Mouse (Mus musculus) right cerebral cortex, postnatal 36 days (tissue): Measurements from ENCODE around the gene Sf1.

Experiments used
- DNase-seq, 2 experiments: peaks; one replicate each; pipeline ENCODE4 v3.0.0; 2022; ENCODE audit warnings: low spot score in 2 of 2, mixed read lengths in 1 of 2

The Sf1 gene

DNA sequence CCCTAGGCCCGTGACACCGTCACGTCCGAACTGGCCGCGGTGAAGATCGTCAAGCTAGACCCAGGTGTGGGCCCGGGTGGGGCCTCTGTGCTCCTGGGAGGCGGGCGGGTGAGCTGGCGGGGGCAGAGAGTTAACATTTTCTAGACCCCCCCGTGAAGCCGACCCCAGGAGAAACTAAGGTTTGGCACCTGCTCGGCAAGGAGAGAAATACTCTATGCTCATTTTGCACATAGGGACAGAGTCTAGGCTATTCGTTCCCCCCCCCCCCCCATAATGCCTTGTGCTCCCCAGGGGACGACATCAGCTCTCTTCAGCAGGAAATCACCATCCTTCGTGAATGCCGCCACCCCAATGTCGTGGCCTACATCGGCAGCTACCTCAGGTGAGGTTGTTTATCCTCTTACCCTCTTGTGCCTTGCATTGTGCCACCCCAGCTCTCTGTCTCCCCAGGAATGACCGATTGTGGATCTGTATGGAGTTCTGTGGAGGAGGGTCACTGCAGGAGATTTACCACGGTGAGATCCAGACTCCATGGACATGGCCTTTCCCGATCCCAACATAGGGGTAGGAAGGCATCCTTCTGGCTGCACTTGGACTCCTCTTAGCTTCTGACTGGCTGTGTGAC lies 21.9 kb upstream of the Sf1 start:
- no peak for DNase-seq

DNA sequence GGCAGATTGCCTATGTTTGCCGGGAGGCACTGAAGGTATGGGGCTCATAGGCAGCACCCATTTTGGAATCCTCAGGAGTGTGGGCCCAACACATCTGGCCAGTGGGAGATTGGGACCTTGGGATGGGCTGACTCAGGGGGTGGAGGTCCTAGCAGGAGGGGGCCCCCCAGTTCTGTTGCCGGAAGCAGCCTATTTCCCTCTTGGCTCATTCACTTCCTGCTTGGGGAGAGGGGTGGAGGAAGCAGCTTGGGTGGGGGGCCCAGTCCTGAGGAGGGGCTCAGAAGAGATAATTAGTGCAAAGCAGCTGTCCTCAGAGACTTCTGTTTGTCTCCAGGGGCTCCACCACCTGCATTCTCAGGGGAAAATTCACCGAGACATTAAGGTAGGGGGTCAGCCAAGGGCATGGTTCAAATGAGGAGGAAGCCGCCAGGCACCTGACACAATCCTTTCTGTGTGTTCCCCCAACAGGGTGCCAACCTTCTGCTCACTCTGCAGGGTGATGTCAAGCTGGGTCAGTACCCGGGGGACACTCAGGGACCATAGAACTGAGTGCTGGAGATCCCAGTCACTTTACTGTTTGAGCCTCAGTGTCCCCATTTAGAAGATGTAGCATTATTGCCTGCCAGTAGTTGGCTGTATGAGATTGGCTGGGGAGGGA lies 21.1 kb upstream of the Sf1 start:
- DNase-seq: no peak

GRCm38 (mm10) chr19:6343066-6343925 lies 20.2 kb upstream of the Sf1 start:
- DNase-seq: no peak

GRCm38 (mm10) chr19:6343996-6344395 lies 19.5 kb upstream of the Sf1 start:
- DNase-seq: no peak

DNA sequence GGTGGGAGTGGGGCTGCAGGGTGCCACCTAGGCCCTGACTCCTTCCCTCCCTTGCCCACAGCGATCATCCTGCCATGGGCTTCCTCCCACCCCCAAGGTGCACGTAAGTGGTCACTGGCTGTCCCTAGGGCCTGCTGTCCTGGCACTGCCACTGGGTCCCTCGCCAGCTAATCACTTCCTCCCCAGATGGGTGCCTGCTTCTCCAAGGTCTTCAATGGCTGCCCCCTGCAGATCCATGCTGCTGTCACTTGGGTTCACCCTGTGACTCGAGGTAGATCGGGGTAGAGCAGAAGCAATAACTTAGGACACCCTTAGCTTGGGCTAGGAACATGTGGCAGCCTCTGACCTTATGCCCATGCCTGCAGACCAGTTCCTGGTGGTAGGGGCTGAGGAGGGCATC lies 17.5 kb upstream of the Sf1 start:
- no peak for DNase-seq

DNA sequence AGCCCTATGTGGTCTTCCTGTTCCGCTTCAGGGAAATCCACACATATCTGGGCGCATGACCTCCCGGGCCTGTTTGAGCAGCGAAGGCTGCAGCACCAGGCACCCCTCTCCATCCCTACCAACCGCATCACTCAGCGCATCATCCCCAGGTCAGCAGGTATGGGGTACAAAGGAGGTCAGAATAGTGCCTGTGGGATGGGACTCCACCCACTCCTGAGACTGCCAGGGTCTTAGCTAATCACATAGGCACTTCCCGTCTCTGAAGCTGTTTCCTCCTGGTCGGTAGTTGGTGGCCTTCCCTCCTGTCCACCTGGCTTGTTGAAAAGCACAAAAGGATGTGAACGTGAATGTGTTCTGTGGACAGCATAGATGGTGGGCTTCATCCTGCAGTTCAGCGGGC lies 16.8 kb upstream of the Sf1 start:
- no peak for DNase-seq

DNA sequence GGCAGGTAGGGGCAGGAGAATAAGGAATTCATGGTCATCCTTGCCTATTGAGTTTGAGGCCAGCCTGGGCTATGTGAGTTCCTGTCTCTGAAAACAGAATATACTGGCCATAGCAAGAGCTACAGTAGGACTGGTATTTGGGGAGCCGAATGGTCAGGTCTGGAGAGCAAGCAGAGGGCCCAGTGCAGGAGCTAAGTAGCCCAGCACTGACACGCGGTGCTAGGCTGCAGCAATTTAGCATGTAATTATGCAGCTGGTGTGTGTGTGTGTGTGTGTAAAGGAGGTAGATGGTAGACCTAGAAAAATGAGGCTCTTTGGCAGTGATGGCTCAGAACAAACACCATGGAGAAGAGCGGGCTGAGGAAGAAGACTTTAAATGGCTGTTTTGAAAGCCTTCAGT lies 15.9 kb upstream of the Sf1 start:
- no peak for DNase-seq

GRCm38 (mm10) chr19:6348717-6349116 lies 14.8 kb upstream of the Sf1 start:
- DNase-seq: no peak

- DNase-seq: no peak
Observed at GRCm38 (mm10) chr19:6349215-6349983, 14.1 kb upstream of the Sf1 start.

DNA sequence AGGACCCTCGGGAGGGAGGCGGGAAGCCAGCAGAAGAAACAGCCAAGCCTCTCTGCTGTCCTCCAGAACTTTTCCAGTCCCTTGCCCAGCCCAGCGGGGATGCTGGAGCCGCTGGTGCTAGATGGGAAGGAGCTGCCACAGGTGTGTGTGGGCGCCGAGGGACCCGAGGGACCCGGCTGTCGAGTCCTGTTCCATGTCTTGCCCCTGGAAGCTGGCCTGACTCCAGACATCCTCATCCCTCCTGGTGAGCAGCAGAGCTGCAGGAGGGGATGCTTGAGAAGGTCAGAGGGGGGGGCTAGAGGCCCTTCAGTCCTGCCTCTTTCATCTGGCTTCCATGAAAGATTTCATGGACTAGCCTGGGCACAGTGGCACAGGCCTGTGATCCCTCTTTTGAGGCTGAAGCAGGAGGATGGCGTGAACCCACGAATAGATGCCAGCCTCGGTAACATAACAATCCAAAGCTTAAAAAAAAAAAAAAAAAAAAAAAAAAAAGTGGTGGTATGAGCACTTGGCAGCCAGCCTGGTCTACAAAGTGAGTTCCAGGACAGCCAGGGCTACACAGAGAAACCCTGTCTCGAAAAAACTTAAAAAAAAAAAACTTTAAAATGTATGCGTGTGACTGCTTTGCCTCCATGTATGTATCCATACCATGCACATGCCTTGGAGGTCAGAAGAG lies 11.9 kb upstream of the Sf1 start:
- no peak for DNase-seq

DNA sequence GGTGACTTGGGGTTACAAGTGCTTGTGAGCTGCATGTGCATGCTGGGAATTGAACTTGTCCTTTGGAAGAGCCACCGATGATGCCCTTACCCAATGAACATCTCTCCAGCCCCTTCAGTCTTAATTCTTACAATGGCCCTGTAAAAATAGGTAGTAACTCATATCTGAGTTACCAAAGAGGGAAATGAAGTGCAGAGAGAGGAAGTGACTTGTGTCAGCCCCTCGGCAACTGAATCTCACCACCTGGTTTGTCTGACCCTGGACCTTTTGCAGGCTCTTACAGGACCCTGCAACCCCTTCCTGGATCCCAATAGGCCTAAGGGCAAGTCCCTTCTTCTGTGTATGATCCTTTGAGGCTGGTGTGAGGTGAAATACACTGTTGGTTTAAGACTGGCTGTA lies 11.4 kb upstream of the Sf1 start:
- no peak for DNase-seq

DNA sequence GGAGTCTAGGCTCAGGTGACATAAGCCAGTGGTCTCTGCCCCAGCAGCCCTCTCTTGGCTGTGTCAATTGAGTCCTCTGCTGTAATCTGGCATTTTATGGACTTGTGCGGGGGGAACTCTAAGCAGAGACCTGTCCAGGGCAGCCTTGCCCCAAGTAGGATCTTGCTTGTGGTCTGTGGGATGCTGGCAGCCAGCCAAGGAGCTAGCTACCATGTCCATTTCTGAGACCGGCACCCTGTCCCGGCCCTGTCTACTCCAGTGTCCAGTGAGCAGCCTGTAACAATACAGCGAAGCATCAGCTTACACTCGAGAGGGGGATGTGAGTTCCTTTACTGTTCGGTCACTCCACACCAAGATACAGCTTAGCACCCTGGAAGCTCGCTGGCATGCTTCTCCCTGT lies 9.5 kb upstream of the Sf1 start:
- no peak for DNase-seq

- no peak for DNase-seq
Observed at GRCm38 (mm10) chr19:6361291-6361690, 2.2 kb upstream of the Sf1 start.

- no peak for DNase-seq
Observed at GRCm38 (mm10) chr19:6363091-6363410, 439 bp upstream of the Sf1 start.

- peak; percentile 84 to 85 for DNase-seq
Observed at GRCm38 (mm10) chr19:6364317-6364725, 831 bp downstream of the Sf1 start.

DNA sequence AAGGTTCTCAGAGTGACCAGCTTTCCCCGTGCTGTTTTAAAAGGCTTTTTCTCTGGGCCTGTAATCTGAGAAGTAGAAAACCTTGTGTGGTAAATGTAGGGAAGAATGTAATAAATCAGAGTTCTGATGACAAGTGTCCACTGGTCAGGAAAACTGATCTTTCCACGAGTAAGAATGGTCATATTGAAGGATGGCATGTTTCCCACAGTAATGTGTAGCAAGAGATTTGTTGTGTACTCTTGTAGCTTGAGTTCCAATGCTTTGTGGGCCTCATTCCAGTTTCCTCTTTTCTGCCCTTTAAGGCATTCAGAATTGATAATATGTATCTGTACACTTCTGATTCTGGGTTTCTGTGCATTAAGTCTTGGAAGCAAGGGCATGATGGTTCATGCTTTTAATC lies 1.4 kb downstream of the Sf1 start:
- DNase-seq: no peak

DNA sequence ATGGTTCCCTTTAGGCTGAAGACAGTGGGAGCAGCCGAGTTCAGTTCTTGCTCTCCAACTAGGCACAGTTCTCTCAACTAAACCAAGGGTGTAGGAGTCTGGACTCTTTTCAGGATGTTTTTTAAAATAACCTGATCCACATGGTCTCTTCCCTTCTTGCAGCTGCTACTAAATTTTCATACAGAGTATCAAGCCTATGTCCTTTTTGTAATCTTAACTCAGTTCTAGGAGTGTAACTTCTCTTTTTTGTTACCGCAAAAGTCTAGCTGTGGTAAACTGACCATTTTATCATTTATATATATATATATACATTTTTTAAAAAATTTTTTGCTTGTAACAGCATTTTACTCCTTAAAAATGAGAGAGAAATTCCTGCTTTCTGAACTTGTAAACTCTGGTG lies 6.7 kb downstream of the Sf1 start:
- DNase-seq: no peak

GRCm38 (mm10) chr19:6372433-6372832 lies 8.9 kb downstream of the Sf1 start:
- DNase-seq: no peak

DNA sequence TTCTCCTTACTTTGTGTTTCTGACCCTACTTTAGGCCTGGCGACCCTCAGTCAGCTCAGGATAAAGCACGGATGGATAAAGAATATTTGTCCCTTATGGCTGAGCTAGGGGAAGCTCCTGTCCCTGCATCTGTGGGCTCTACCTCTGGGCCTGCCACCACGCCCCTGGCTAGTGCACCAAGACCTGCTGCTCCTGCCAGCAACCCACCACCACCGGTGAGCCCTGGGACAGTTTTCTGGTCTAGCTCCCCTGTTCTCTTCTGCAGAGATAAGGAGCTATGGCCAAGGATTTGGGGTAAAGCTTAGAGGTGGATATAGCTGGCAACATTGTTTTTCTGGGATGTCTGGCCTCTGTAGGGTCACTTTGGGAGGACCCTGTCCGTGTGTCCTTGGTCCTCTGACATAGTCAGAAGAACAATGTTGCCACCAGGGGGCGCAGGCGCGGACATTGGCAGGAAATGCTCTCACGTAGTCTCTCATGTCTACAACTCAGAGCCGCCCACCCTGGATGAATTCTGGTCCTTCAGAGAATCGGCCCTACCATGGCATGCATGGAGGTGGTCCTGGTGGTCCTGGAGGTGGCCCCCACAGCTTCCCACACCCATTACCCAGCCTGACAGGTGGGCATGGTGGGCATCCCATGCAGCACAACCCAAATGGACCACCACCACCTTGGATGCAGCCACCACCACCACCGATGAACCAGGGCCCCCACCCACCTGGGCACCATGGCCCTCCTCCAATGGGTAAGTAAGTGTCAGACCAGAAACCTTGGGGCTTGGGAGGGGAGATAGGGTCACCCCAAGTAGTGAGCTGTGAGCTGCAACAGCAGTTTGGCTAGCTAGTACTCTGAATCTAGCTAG lies 10.3 kb downstream of the Sf1 start:
- peak in 1 of 2 experiments; percentile 56 for DNase-seq

DNA sequence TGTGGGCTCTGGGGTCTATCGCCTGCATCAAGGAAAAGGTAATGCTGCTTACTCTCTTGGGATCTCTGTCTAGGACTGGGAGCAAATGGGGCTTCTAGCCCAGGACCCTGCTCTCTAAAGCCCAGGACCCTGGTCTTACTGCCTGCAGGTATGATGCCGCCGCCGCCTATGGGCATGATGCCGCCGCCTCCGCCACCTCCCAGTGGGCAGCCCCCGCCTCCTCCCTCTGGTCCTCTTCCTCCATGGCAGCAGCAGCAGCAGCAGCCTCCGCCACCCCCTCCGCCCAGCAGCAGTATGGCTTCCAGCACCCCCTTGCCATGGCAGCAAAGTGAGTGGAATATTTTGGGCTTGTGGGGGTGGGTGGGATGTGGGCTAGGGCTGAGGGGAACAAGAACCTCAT lies 11.1 kb downstream of the Sf1 start:
- no peak for DNase-seq
